Mouse (Mus musculus) embryonic facial prominence, embryonic 14.5 days (tissue): ENCODE results near the gene Hus1b. TPM values are rescaled to one million over a fixed set of nuclear protein-coding genes. Genes with fewer than 3 reads are reported as not detected.

Experiments
- ATAC-seq: fragments of 200-750 bp; cut with Nextera tagmentation; 2 replicates; pipeline ENCODE4 v1.8.0; 2017; ENCODE audit warnings: low read depth, moderate number of reproducible peaks, moderate TSS enrichment
- DNase-seq: peaks from one replicate; pipeline ENCODE4 v3.0.0-alpha.2; 2015; ENCODE audit warnings: low spot score
- H3K27ac ChIP-seq: fragments of 300-500 bp; sonication (generic); replicated peaks from 2 replicates; pipeline ENCODE4 v1.5.1; 2014; ENCODE audit warnings: low read depth, mild to moderate bottlenecking, low read length, moderate library complexity
- H3K27me3 ChIP-seq: fragments of 300-500 bp; sonication (generic); replicated peaks from 2 replicates; pipeline ENCODE4 v1.6.1; 2014; ENCODE audit warnings: low read length; ENCODE audit not compliant: control insufficient read depth, insufficient read depth
- H3K36me3 ChIP-seq: fragments of 300-500 bp; sonication (generic); 2 replicates; pipeline ENCODE4 v1.6.1; 2014; ENCODE audit warnings: low read length, mixed read lengths; ENCODE audit not compliant: control insufficient read depth, insufficient read depth
- H3K4me1 ChIP-seq: fragments of 300-500 bp; sonication (generic); 2 replicates; pipeline ENCODE4 v1.6.1; 2014; ENCODE audit warnings: antibody characterized with exemption, low read length; ENCODE audit not compliant: control insufficient read depth, insufficient read depth
- H3K4me2 ChIP-seq: fragments of 300-500 bp; sonication (generic); 2 replicates; pipeline ENCODE4 v1.6.1; 2014; ENCODE audit warnings: low read depth, mild to moderate bottlenecking, low read length, moderate library complexity, mixed read lengths
- H3K4me3 ChIP-seq: fragments of 300-500 bp; sonication (generic); 2 replicates; pipeline ENCODE4 v1.5.1; 2014; ENCODE audit warnings: low read depth, mild to moderate bottlenecking, low read length
- H3K9ac ChIP-seq: fragments of 300-500 bp; sonication (generic); 2 replicates; pipeline ENCODE4 v1.6.1; 2014; ENCODE audit warnings: low read depth, mild to moderate bottlenecking, low read length, moderate library complexity, mixed read lengths
- H3K9me3 ChIP-seq: fragments of 300-500 bp; sonication (generic); 2 replicates; pipeline ENCODE4 v1.6.1; 2016; ENCODE audit warnings: low read length; ENCODE audit not compliant: control insufficient read depth
- WGBS: fragments of 180-500 bp; shearing (Covaris S2); extraction: QIAGEN DNeasy Blood & Tissue Kit; methylation state at CpG from one replicate; pipeline ENCODE4 v1.1.7; 2014; 5-methylcytosine and 5-hydroxymethylcytosine counted together
- polyA plus RNA-seq: library from polyadenylated mRNA; unstranded; fragments of >200 nt; fragmentation: Nextera tagmentation; extraction: Ambion mirVana; gene quantifications from 2 replicates; pipeline ENCODE4 v1.2.1, GENCODE M21; 2014

Hus1b gene
- polyA plus RNA-seq, 1 experiment from 2014 or later: not detected

- Histone ChIP-seq H3K36me3 (0 out of 2 replicates have a peak, but pooled peaks cover under 1% of the 10 kb centered on the region), H3K9me3 (no peaks in the 10 kb centered on the region), H3K27me3 (no peaks in the 10 kb centered on the region), H3K4me1 (no peaks in the 10 kb centered on the region), H3K4me3 (no peak overlapping the region), H3K9ac (no peak overlapping the region), H3K27ac (no peak overlapping the region), H3K4me2 (no peak overlapping the region)
- 84% methylated on average over 6 of the region's 6 CpGs for WGBS
- no peak for ATAC-seq
- no peak for DNase-seq
These were observed 14.6 kb downstream of the Hus1b start for GRCm38 (mm10) chr13:30932972-30933371.

- WGBS: 70% methylated on average over 4 of the region's 4 CpGs
- ATAC-seq (no peak), DNase-seq (no peak)
- H3K4me3 ChIP-seq: no peak overlapping the region
- no peaks in the 10 kb centered on the region for H3K9me3 ChIP-seq
- no peak overlapping the region for H3K4me2 ChIP-seq
- no peak overlapping the region for H3K9ac ChIP-seq
- H3K4me1 ChIP-seq: no peaks in the 10 kb centered on the region
- no peaks in the 10 kb centered on the region for H3K27me3 ChIP-seq
- no peak overlapping the region for H3K27ac ChIP-seq
- no peaks in the 10 kb centered on the region for H3K36me3 ChIP-seq
These were observed 15.9 kb downstream of the Hus1b start for GRCm38 (mm10) chr13:30931613-30932012.

GRCm38 (mm10) chr13:30929119-30929518 is 18.4 kb downstream of the Hus1b start:
- Histone ChIP-seq H3K36me3 (peaks cover 5% of the 10 kb centered on the region), H3K4me3 (no peak overlapping the region), H3K9ac (no peak overlapping the region), H3K27ac (no peak overlapping the region), H3K27me3 (no peaks in the 10 kb centered on the region), H3K4me1 (no peaks in the 10 kb centered on the region), H3K4me2 (no peak overlapping the region), H3K9me3 (no peaks in the 10 kb centered on the region)
- 88% methylated on average over 2 of the region's 2 CpGs for WGBS
- ATAC-seq (no peak), DNase-seq (no peak)

- peaks cover 20% of the 10 kb centered on the region for H3K36me3 ChIP-seq
These were observed 23.3 kb downstream of the Hus1b start for GRCm38 (mm10) chr13:30924269-30924668.

GRCm38 (mm10) chr13:30921914-30922313 is 25.6 kb downstream of the Hus1b start:
- WGBS: 83% methylated on average over 4 of the region's 4 CpGs
- Histone ChIP-seq H3K9ac (no peak overlapping the region), H3K27ac (no peak overlapping the region), H3K4me2 (no peak overlapping the region), H3K36me3 (peaks cover 20% of the 10 kb centered on the region), H3K9me3 (no peaks in the 10 kb centered on the region), H3K4me3 (no peak overlapping the region), H3K4me1 (no peaks in the 10 kb centered on the region), H3K27me3 (no peaks in the 10 kb centered on the region)
- DNase-seq (no peak), ATAC-seq (no peak)

More at GRCm38 (mm10) chr13:30924269-30924668, 23.3 kb downstream of the Hus1b start:
- 88% methylated on average over 6 of the region's 6 CpGs for WGBS
- H3K9ac ChIP-seq: no peak overlapping the region
- no peak for ATAC-seq
- H3K9me3 ChIP-seq: no peaks in the 10 kb centered on the region
- no peaks in the 10 kb centered on the region for H3K27me3 ChIP-seq
- H3K4me1 ChIP-seq: no peaks in the 10 kb centered on the region
- DNase-seq: no peak
- no peak overlapping the region for H3K4me3 ChIP-seq
- no peak overlapping the region for H3K27ac ChIP-seq
- no peak overlapping the region for H3K4me2 ChIP-seq

- Histone ChIP-seq H3K9ac (no peak overlapping the region), H3K4me3 (no peak overlapping the region), H3K27ac (no peak overlapping the region), H3K27me3 (no peaks in the 10 kb centered on the region), H3K4me1 (no peaks in the 10 kb centered on the region), H3K9me3 (no peaks in the 10 kb centered on the region), H3K36me3 (no peaks in the 10 kb centered on the region), H3K4me2 (no peak overlapping the region)
- ATAC-seq (no peak), DNase-seq (no peak)
These were observed 33.8 kb downstream of the Hus1b start for GRCm38 (mm10) chr13:30913757-30914156.

GRCm38 (mm10) chr13:30913028-30913427 is 34.5 kb downstream of the Hus1b start:
- ATAC-seq: 0 out of 2 replicates have a peak, but pooled peaks have one; percentile 18
- H3K36me3 ChIP-seq: no peaks in the 10 kb centered on the region
- no peak overlapping the region for H3K27ac ChIP-seq
- H3K4me3 ChIP-seq: no peak overlapping the region
- H3K27me3 ChIP-seq: no peaks in the 10 kb centered on the region
- whole genome bisulfite sequencing: 5% methylated on average over 4 of the region's 4 CpGs
- H3K9me3 ChIP-seq: no peaks in the 10 kb centered on the region
- DNase-seq: peak; percentile 34
- H3K9ac ChIP-seq: no peak overlapping the region
- no peak overlapping the region for H3K4me2 ChIP-seq
- H3K4me1 ChIP-seq: no peaks in the 10 kb centered on the region

- Histone ChIP-seq H3K4me1 (no peaks in the 10 kb centered on the region), H3K4me3 (no peak overlapping the region), H3K27ac (no peak overlapping the region), H3K9me3 (no peaks in the 10 kb centered on the region), H3K9ac (no peak overlapping the region), H3K27me3 (no peaks in the 10 kb centered on the region), H3K4me2 (no peak overlapping the region), H3K36me3 (no peaks in the 10 kb centered on the region)
- 69% methylated on average over 5 of the region's 5 CpGs for whole genome bisulfite sequencing
- DNase-seq (no peak), ATAC-seq (no peak)
These were observed 35.5 kb downstream of the Hus1b start for GRCm38 (mm10) chr13:30911931-30912625.

- no peak overlapping the region for H3K4me3 ChIP-seq
- H3K27ac ChIP-seq: no peak overlapping the region
- H3K9ac ChIP-seq: no peak overlapping the region
- H3K36me3 ChIP-seq: 0 out of 2 replicates have a peak, but pooled peaks cover 4% of the 10 kb centered on the region
- H3K4me1 ChIP-seq: no peaks in the 10 kb centered on the region
- H3K9me3 ChIP-seq: no peaks in the 10 kb centered on the region
- WGBS: 72% methylated on average over 5 of the region's 5 CpGs
- no peak for ATAC-seq
- no peak overlapping the region for H3K4me2 ChIP-seq
- no peaks in the 10 kb centered on the region for H3K27me3 ChIP-seq
- no peak for DNase-seq
These were observed 36.7 kb downstream of the Hus1b start for GRCm38 (mm10) chr13:30910889-30911288.
